Mouse (Mus musculus): ENCODE results near the gene 1700008O03Rik. TPM values are rescaled to one million over a fixed set of nuclear protein-coding genes. Genes with fewer than 3 reads are reported as not detected.

The 1700008O03Rik gene
- polyA plus RNA-seq, 1 experiment from 2014 or later: 0.59 TPM

DNA sequence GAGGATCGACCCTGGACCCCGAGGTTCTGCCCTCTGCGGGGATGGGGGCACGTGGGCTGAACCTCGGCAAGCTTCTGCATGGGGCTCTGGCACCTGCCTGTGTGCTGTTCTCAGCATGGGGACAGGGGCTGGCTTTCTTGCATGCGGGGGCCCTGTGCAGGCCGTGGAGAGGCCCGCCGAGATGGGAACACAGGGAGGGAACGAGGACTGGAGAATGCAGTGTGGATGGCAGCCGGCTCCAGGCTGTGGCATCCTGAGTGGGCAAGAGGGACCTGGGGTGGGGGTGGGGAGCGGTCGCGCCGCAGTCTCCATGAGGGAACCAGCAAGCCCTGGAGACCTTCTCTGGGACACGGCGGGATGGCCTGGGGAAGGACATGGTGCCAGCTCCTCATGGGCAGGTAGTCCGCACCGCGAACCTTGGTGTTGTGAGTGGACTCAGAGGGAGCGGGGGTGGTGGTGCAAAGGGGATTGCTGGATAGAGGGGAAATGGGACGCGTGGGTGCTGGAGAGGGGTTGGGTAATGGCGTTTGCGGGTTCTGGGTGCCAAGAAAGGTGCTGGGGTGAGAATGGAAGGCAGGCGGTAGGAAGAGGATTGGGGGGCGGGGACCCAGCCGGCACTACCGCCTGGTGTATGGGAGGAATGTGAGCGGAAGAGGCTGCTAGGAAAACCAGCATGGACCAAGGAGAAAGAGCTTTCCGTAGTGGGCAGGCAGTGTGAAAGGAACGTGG lies 48.3 kb downstream of the 1700008O03Rik start:
- H3K4me1 ChIP-seq: peaks cover 22% of the 10 kb centered on the region
- H3K27me3 ChIP-seq: peaks cover 60% of the 10 kb centered on the region
- no peaks in the 10 kb centered on the region for H3K9me3 ChIP-seq (replicated peaks)
- peak overlapping the region; percentile 62 for H3K4me3 ChIP-seq
- 2% methylated on average over 32 of the region's 32 CpGs for WGBS
- H3K36me3 ChIP-seq (ENCODE audit: poor library complexity, severe bottlenecking): 0 out of 2 replicates have a peak, but pooled peaks cover 5% of the 10 kb centered on the region
- H3K9ac ChIP-seq: peak overlapping the region; percentile 78
- H3K27ac ChIP-seq: peak overlapping the region; percentile 48; the same call in 1 of the 2 replicates
- ATAC-seq: peak; percentile 19; the same call in 1 of the 2 replicates
- H3K4me2 ChIP-seq: peak overlapping the region; percentile 79

DNA sequence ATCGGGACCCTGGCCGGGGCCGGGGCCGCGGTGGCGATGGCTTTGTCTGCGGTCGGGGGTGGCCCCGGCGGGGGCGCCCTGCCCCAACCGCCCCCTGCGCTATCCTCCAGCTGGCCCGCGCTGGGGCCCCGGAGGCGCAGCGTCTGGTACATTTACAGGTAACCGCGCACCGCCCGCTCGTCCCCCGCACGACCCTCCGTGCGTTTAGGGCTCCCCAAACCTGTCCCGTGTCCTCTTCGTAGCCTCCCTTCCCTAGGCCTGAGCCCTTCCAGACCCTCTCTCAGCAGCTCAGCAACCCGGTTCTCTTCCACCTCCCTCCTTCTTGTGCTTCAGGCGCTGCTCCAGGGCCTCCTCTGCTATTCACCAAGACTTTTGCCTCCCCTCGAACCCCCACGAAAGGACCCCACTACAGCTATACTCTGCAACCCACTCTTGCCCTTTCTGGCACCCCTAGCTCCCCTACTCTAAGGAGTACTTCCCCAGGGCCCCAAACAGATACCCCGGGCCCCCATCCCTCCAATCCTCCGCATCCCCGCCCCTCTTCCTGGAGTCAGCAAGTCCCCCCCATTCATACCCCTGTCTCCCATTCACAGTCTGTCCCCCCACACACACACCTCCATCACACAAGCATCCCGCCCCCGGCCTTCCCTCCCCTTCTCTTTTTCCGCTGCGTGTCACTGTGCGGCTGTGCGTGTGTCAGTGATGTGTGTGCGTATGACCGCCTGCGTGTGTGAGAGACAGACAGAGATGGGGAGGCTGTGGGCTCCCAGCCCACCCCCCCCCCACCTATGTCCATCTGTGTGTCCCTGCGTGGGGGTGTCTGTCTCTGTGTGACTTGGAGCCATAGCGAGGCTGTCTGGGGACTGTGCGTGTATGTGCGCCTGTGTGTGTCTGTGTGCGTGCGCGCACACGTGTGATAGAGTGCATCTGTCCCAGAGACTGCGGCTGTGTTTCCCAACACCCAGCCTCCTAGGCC lies 49.3 kb downstream of the 1700008O03Rik start:
- Histone ChIP-seq H3K27ac (peak overlapping the region; percentile 84), H3K4me3 (peak overlapping the region; percentile 62), H3K9me3 (replicated peaks) (no peaks in the 10 kb centered on the region), H3K9ac (peak overlapping the region; percentile 78), H3K4me2 (peak overlapping the region; percentile 79), H3K27me3 (peaks cover 60% of the 10 kb centered on the region), H3K36me3 (ENCODE audit: poor library complexity, severe bottlenecking) (0 out of 2 replicates have a peak, but pooled peaks cover 3% of the 10 kb centered on the region), H3K4me1 (peaks cover 22% of the 10 kb centered on the region)
- peak; percentile 84 for ATAC-seq
- 2% methylated on average over 28 of the region's 54 CpGs for WGBS

DNA sequence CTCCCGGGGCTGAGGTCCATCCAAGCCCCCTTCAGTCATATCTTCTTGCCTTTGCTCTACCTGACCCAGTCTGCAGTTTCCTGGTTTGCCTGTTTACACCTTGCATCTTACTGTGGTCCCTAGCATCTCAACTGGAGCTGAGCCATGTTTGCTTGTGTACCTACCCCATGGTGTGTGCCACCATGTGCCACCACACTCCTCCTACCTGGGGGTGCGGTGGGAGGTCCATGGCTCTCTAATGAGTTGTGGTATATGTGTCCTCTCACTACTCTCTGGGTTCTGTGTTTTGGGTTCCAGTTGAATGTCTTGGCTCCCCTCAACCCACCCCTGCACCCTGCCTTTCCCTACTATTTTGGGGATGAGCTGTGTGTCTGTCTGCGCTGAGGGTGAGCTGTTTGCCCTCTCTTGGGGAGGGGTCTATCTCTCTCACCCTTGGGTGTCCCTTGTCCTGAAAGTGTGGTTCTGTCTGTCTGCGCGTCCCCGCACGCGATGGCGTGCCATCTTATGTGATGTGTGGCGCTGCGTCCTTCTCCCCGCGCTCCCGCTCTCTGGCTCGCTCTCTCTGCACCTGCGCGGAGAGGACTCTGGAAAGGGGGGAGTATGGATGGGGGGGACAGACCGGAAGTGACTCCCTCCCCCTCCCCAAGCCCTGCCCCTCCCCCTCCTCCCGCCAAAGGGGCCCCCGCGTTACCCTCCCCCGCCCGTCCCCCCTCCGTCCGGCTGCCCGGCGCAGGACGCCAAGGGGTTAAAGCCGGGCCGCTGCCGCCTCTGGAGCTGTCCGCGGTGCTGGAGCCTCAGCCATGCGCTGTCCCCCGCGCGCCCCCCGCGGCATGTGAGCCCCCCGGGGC lies 50.4 kb downstream of the 1700008O03Rik start:
- H3K4me2 ChIP-seq: peak overlapping the region; percentile 79
- H3K36me3 ChIP-seq (ENCODE audit: poor library complexity, severe bottlenecking): 0 out of 2 replicates have a peak, but pooled peaks cover 3% of the 10 kb centered on the region
- H3K9me3 ChIP-seq (replicated peaks): no peaks in the 10 kb centered on the region
- peak overlapping the region; percentile 84 for H3K27ac ChIP-seq
- H3K4me3 ChIP-seq: peak overlapping the region; percentile 62
- peak; percentile 75 for ATAC-seq
- peaks cover 22% of the 10 kb centered on the region for H3K4me1 ChIP-seq
- 5% methylated on average over 20 of the region's 40 CpGs for WGBS
- peaks cover 60% of the 10 kb centered on the region for H3K27me3 ChIP-seq
- H3K9ac ChIP-seq: peak overlapping the region; percentile 78

DNA sequence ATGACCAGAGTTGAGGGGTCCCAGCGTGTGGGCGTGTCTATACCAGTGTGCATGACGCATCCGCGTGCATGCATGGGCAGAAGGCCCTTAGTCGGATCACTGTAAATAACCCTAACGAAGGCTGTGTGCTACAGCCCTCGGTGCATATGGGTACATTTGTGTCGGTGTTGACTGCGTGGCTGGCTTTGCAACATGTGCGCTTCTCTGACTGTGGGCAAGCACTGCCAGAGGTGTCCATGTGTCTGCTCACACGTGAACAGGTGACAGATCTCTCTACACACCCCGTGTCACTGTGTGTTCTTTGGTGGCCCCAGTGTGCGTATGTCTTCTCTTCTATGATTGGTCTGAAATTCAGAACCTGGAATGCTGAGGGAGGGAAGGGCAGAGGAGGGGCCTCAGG lies 51.5 kb downstream of the 1700008O03Rik start:
- Histone ChIP-seq H3K27ac (no peak overlapping the region), H3K9ac (no peak overlapping the region), H3K9me3 (replicated peaks) (no peaks in the 10 kb centered on the region), H3K4me3 (no peak overlapping the region), H3K27me3 (peaks cover 52% of the 10 kb centered on the region), H3K4me2 (no peak overlapping the region), H3K4me1 (peaks cover 22% of the 10 kb centered on the region), H3K36me3 (ENCODE audit: poor library complexity, severe bottlenecking) (peaks cover 3% of the 10 kb centered on the region; the same call in 1 of the 2 replicates)
- ATAC-seq: no peak
- WGBS: 77% methylated on average over 14 of the region's 14 CpGs

DNA sequence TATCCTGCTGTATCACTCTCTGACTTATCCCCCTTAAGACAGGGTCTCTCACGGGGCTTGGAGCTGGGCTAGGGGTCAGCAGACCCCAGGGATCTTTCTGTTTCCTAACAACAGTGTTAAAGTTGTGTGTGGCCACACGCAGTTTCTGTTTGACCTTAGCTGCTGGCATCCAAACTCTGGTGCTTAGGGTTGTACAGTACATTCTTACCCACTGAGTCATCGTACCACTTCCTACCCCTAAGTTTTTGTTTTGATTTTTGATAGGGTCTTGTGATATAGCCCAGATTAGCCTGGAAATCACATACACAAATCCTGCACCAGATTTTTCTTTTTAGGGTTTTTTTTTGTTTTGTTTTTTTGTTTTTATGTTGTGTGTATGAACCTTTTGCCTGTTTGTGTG lies 53.3 kb downstream of the 1700008O03Rik start:
- peaks cover 34% of the 10 kb centered on the region for H3K27me3 ChIP-seq
- H3K9me3 ChIP-seq (replicated peaks): no peaks in the 10 kb centered on the region
- peaks cover 6% of the 10 kb centered on the region; the same call in 1 of the 2 replicates for H3K36me3 ChIP-seq (ENCODE audit: poor library complexity, severe bottlenecking)
- H3K4me2 ChIP-seq: no peak overlapping the region
- no peak for ATAC-seq
- no peak overlapping the region for H3K4me3 ChIP-seq
- peaks cover 15% of the 10 kb centered on the region for H3K4me1 ChIP-seq
- 75% methylated on average over 3 of the region's 3 CpGs for WGBS
- no peak overlapping the region for H3K27ac ChIP-seq
- no peak overlapping the region for H3K9ac ChIP-seq

DNA sequence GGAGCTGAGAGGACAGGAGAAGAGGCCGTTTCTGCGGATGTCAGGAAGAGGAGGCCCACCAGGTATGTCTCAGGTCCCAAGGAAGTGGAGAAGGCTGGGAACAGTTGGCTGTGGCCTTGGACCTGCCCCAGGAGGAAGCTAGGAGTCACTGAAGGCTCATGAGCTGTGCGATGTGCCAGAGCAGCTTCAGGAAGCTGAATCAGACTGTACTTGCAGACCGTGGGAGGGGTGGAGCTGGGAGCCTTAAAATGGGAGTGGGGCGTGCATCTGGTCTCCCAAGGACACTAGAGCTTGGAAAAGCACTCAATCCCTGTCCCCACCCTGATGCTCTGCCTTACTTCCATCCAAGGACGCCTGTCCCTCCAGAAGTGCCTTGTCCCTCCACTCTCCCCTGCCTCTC lies 59.0 kb downstream of the 1700008O03Rik start:
- H3K9ac ChIP-seq: no peak overlapping the region

DNA sequence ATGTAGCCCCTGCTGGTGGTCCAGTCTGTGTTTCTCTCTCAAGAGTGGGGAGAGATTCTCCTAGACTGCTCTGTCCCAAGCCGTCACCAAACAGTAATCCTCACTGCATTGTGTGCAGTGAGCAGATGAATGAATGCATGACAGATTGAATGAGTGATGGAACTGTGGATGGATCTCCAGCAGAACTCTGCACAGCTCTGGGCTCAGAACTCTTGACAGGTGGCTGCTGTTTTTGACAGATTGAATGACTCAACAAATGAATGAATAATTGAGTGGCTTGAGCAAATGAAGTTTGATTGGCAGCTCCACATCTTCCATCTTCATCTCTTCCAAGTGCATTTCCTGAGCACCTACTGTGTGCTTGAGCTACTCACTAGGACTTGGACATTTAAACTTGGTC lies 63.3 kb downstream of the 1700008O03Rik start:
- H3K4me3 ChIP-seq: no peak overlapping the region
- H3K9ac ChIP-seq: no peak overlapping the region
- H3K27me3 ChIP-seq: no peaks in the 10 kb centered on the region
- H3K36me3 ChIP-seq (ENCODE audit: poor library complexity, severe bottlenecking): peaks cover 69% of the 10 kb centered on the region
- ATAC-seq: no peak
- no peaks in the 10 kb centered on the region for H3K9me3 ChIP-seq (replicated peaks)
- no peaks in the 10 kb centered on the region for H3K4me1 ChIP-seq
- H3K27ac ChIP-seq: no peak overlapping the region
- H3K4me2 ChIP-seq: no peak overlapping the region
- 85% methylated on average over 1 of the region's 1 CpGs for WGBS

More for the DNA sequence above, 59.0 kb downstream of the 1700008O03Rik start:
- Histone ChIP-seq H3K27me3 (no peaks in the 10 kb centered on the region), H3K27ac (no peak overlapping the region), H3K4me3 (no peak overlapping the region), H3K9me3 (replicated peaks) (no peaks in the 10 kb centered on the region), H3K4me2 (no peak overlapping the region), H3K4me1 (no peaks in the 10 kb centered on the region), H3K36me3 (ENCODE audit: poor library complexity, severe bottlenecking) (peaks cover 45% of the 10 kb centered on the region)
- WGBS: 66% methylated on average over 6 of the region's 6 CpGs
- no peak for ATAC-seq

DNA sequence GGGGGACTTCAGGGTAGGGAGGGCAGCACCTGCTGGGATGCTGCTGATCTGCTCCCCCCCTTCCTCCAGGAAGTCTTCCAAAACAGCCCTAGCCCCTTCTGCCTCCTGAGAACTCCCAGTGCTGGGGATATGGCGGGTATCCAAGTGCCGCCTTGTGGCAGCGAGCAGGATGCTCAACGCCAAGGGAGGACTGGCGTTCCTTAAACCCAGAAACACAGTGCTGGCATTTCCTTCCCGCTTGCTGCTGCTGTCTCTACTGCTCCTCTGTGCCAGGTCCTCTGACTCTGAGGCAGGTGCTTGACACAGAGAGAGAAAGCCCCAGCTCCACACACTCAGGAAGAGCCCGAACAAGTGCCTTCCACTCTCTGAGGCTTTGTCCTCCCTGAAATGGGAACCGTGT lies 64.7 kb downstream of the 1700008O03Rik start:
- no peak overlapping the region for H3K27ac ChIP-seq
- WGBS: 59% methylated on average over 8 of the region's 8 CpGs
- peaks cover 68% of the 10 kb centered on the region for H3K36me3 ChIP-seq (ENCODE audit: poor library complexity, severe bottlenecking)
- no peak overlapping the region for H3K4me2 ChIP-seq
- no peaks in the 10 kb centered on the region for H3K4me1 ChIP-seq
- ATAC-seq: peak; percentile 39; the same call in 1 of the 2 replicates
- no peak overlapping the region for H3K9ac ChIP-seq
- no peak overlapping the region for H3K4me3 ChIP-seq
- H3K9me3 ChIP-seq (replicated peaks): no peaks in the 10 kb centered on the region
- no peaks in the 10 kb centered on the region for H3K27me3 ChIP-seq

DNA sequence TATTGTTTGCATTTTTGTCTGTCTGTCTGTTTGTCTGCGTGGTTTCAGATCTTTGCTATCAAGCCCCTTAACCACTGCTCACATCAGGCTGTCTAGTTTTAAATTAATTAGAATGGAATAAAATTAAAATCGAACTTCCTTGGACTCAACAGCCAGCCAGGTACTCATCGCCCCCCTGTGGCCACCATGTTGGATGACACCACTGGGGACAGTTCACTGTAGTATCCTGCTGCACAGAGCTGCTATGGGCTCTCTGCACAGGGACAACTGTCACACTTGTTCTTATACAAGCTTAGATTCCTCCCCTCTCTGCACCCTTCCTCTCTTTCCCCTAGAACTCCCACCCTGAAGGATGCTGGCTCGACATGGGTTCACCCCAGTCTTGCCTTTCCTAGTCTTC lies 67.7 kb downstream of the 1700008O03Rik start:
- no peaks in the 10 kb centered on the region for H3K27me3 ChIP-seq
- peaks cover 64% of the 10 kb centered on the region for H3K36me3 ChIP-seq (ENCODE audit: poor library complexity, severe bottlenecking)
- 35% methylated on average over 4 of the region's 4 CpGs for WGBS
- H3K9ac ChIP-seq: no peak overlapping the region
- H3K4me1 ChIP-seq: no peaks in the 10 kb centered on the region
- no peak overlapping the region for H3K27ac ChIP-seq
- ATAC-seq: no peak; the same call in 1 of the 2 replicates
- H3K4me3 ChIP-seq: no peak overlapping the region
- no peak overlapping the region for H3K4me2 ChIP-seq
- H3K9me3 ChIP-seq (replicated peaks): no peaks in the 10 kb centered on the region

DNA sequence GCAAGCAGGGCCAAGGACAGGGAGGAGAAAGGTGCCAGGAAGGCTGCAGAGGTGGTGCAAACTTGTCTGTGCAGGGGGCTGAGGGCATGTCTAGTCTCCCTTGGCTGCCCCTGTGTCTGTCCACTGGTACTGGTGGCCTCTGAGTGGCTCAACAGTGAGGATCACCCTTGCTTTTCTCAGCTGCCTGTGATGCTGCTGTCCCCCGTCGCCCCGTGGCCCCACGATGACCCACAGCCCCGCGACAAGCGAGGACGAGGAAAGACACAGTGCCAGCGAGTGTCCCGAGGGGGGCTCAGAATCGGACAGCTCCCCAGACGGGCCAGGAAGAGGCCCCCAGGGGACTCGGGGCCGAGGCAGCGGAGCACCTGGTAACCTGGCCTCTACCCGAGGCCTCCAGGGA lies 73.1 kb downstream of the 1700008O03Rik start:
- Histone ChIP-seq H3K9ac (no peak overlapping the region), H3K27ac (no peak overlapping the region), H3K4me1 (peaks cover 21% of the 10 kb centered on the region), H3K36me3 (ENCODE audit: poor library complexity, severe bottlenecking) (peaks cover 30% of the 10 kb centered on the region), H3K27me3 (no peaks in the 10 kb centered on the region), H3K4me3 (no peak overlapping the region), H3K4me2 (no peak overlapping the region), H3K9me3 (replicated peaks) (no peaks in the 10 kb centered on the region)
- no peak for ATAC-seq
- WGBS: 75% methylated on average over 16 of the region's 16 CpGs

DNA sequence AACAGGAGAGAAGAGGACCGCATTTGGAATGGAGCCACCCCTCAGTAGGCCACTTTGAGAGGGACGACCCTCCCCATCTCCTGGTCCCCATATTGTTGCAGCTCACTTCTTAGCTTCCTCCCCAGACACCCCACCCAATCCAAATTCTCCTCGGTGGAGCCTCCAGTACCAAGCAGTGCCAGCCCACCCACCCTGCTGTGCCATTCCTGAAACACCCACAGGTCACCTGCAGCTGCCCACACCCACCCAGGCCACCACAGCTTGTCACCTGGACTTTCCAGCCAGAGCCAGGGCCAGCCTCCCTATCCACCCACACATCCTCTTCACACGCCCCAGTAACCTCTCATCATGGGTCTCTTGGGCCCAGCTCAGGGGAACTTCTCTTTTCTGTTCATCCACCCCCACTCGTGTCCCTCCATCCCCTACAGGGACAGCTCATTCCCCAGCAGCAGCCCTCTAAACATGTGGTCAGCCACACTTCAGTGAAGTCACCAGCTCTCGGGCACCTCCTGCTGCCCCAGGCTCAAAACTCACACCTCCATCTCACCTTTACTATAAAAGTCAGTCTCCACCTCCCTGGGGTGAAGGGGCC lies 73.8 kb downstream of the 1700008O03Rik start:
- no peak for ATAC-seq
- H3K4me3 ChIP-seq: peak overlapping the region; percentile 59
- WGBS: 24% methylated on average over 6 of the region's 6 CpGs
- peak overlapping the region; percentile 57; the same call in 1 of the 2 replicates for H3K27ac ChIP-seq
- peak overlapping the region; percentile 81; the same call in 1 of the 2 replicates for H3K9ac ChIP-seq
- H3K36me3 ChIP-seq (ENCODE audit: poor library complexity, severe bottlenecking): peaks cover 25% of the 10 kb centered on the region
- peaks cover 21% of the 10 kb centered on the region for H3K4me1 ChIP-seq
- peak overlapping the region; percentile 94 for H3K4me2 ChIP-seq
- no peaks in the 10 kb centered on the region for H3K27me3 ChIP-seq
- H3K9me3 ChIP-seq (replicated peaks): no peaks in the 10 kb centered on the region
